Mouse (Mus musculus) gastrocnemius, adult 2 months (tissue): ENCODE results near the gene Arpc5l. TPM values are rescaled to one million over a fixed set of nuclear protein-coding genes. Genes with fewer than 3 reads are reported as not detected.

ENCODE experiments used
- DNase-seq: peaks from one replicate; pipeline ENCODE4 v3.0.0; 2022
- H3K27ac ChIP-seq: fragments of 200-600 bp; 2 replicates; pipeline ENCODE4 v1.8.1; 2022; ENCODE audit warnings: mild to moderate bottlenecking
- H3K4me3 ChIP-seq: fragments of 200-600 bp; 2 replicates; pipeline ENCODE4 v1.8.1; 2022; ENCODE audit warnings: mild to moderate bottlenecking, moderate library complexity
- CTCF ChIP-seq: fragments of 200-600 bp; IDR thresholded peaks from 2 replicates; pipeline ENCODE4 v1.8.1; 2022; ENCODE audit warnings: antibody characterized with exemption, mild to moderate bottlenecking, moderate library complexity
- intact Hi-C: fragments of 180-260 bp; cut with DNase I; formaldehyde crosslinking; loops from one replicate; pipeline ENCODE4 v1.15.1; 2025
- long read RNA-seq, 2 experiments: library from polyadenylated mRNA; stranded (forward); transcript quantifications; one replicate each; pipeline ENCODE4 v2.0.0; 2021
- total RNA-seq, 2 experiments: library from RNA; stranded (reverse); gene quantifications; 2 replicates each; pipeline ENCODE4 v1.2.3; 2021

The Arpc5l gene
- 100 to 1,000 TPM; 109 to 118 TPM for total RNA-seq
- long read RNA-seq, experiment 1, partial matches to known transcripts = 0 of 24 reads
- long read RNA-seq, experiment 1, other reads (novel, unspliced or antisense) = 20 of 24 reads
- long read RNA-seq, experiment 2, full-length matches to known transcripts = 6 of 33 reads
- long read RNA-seq, experiment 2, partial matches to known transcripts = 3 of 33 reads
- long read RNA-seq, experiment 2, other reads (novel, unspliced or antisense) = 24 of 33 reads

- peak; percentile 95 for DNase-seq
- intact Hi-C loops = loop anchor here (10.0 kb wide), 1 partner anchor 360 kb away; the partner anchor contains the start of gene Psmb7
- Histone ChIP-seq H3K4me3 (peak within 1 kb of the TSS; percentile 94), H3K27ac (peak within 1 kb of the TSS; percentile 88)
- TF ChIP-seq CTCF = no peak
Measured at GRCm38 (mm10) chr2:39004880-39005435, at the start of gene Arpc5l. Gene Arpc5l, plus strand, starts transcription at chr2:39005348.

- intact Hi-C loops = no loop called here
- TF ChIP-seq CTCF = no peak
- no peak for DNase-seq
- peak overlapping the region; percentile 28 for H3K27ac ChIP-seq
- H3K4me3 ChIP-seq = no peak overlapping the region
Measured at GRCm38 (mm10) chr2:38956062-38956461, 49.1 kb upstream of the Arpc5l start.

- no peak for TF ChIP-seq CTCF
- Histone ChIP-seq H3K4me3 (no peak overlapping the region), H3K27ac (no peak overlapping the region)
- DNase-seq = no peak
- intact Hi-C loops = no loop called here
Measured at GRCm38 (mm10) chr2:38957671-38958223, 47.4 kb upstream of the Arpc5l start.

GRCm38 (mm10) chr2:38964198-38964597 is 41.0 kb upstream of the Arpc5l start:
- intact Hi-C loops = no loop called here
- Histone ChIP-seq H3K27ac (no peak overlapping the region), H3K4me3 (no peak overlapping the region)
- DNase-seq = no peak
- no peak for TF ChIP-seq CTCF

- no peak for DNase-seq
- Histone ChIP-seq H3K27ac (no peak overlapping the region), H3K4me3 (no peak overlapping the region)
- intact Hi-C loops = no loop called here
- no peak for TF ChIP-seq CTCF
Measured at GRCm38 (mm10) chr2:38969650-38970049, 35.5 kb upstream of the Arpc5l start.

- TF ChIP-seq CTCF = no peak
- H3K27ac ChIP-seq = no peak overlapping the region
- no peak for DNase-seq
- H3K4me3 ChIP-seq = no peak overlapping the region
- intact Hi-C loops = no loop called here
Measured at GRCm38 (mm10) chr2:38970057-38970456, 35.1 kb upstream of the Arpc5l start.

GRCm38 (mm10) chr2:38973223-38973622 is 31.9 kb upstream of the Arpc5l start:
- peak; percentile 7; the same call in 1 of the 2 replicates for TF ChIP-seq CTCF
- Histone ChIP-seq H3K27ac (peak overlapping the region; percentile 38; the same call in 1 of the 2 replicates), H3K4me3 (no peak overlapping the region)
- no peak for DNase-seq
- intact Hi-C loops = no loop called here

GRCm38 (mm10) chr2:38973701-38974100 is 31.4 kb upstream of the Arpc5l start:
- intact Hi-C loops = no loop called here
- no peak for DNase-seq
- no peak for TF ChIP-seq CTCF
- no peak overlapping the region; the same call in 1 of the 2 replicates for H3K27ac ChIP-seq
- no peak overlapping the region for H3K4me3 ChIP-seq

- Histone ChIP-seq H3K4me3 (no peak overlapping the region), H3K27ac (no peak overlapping the region; the same call in 1 of the 2 replicates)
- no peak for TF ChIP-seq CTCF
- intact Hi-C loops = no loop called here
- DNase-seq = no peak
Measured at GRCm38 (mm10) chr2:38974171-38974570, 31.0 kb upstream of the Arpc5l start.

GRCm38 (mm10) chr2:38975181-38975580 is 30.0 kb upstream of the Arpc5l start:
- intact Hi-C loops = no loop called here
- no peak for DNase-seq
- TF ChIP-seq CTCF = no peak
- Histone ChIP-seq H3K4me3 (no peak overlapping the region), H3K27ac (no peak overlapping the region)

- intact Hi-C loops = no loop called here
- H3K4me3 ChIP-seq = no peak overlapping the region
- TF ChIP-seq CTCF = no peak
- no peak overlapping the region for H3K27ac ChIP-seq
- no peak for DNase-seq
Measured at GRCm38 (mm10) chr2:38975941-38976805, 29.0 kb upstream of the Arpc5l start.

GRCm38 (mm10) chr2:38977837-38978236 is 27.3 kb upstream of the Arpc5l start:
- no peak for DNase-seq
- intact Hi-C loops = no loop called here
- Histone ChIP-seq H3K4me3 (no peak overlapping the region), H3K27ac (no peak overlapping the region)
- no peak for TF ChIP-seq CTCF

GRCm38 (mm10) chr2:38983456-38983855 is 21.7 kb upstream of the Arpc5l start:
- peak; percentile 44; the same call in 1 of the 2 replicates for TF ChIP-seq CTCF
- Histone ChIP-seq H3K27ac (no peak overlapping the region), H3K4me3 (no peak overlapping the region)
- intact Hi-C loops = no loop called here
- no peak for DNase-seq
